Mouse (Mus musculus): ENCODE data around the gene P2ry1. TPM values are rescaled to one million over a fixed set of nuclear protein-coding genes. Genes with fewer than 3 reads are reported as not detected.

The P2ry1 gene
- polyA plus RNA-seq, 1 experiment from 2014 or later = 5.3 TPM

GRCm38 (mm10) chr3:61049976-61050672, 47.5 kb downstream of the P2ry1 start:
- Histone ChIP-seq H3K27ac (peak overlapping the region; percentile 17; the same call in 1 of the 2 replicates), H3K4me2 (replicated peaks) (no peak overlapping the region), H3K4me3 (replicated peaks; ENCODE audit: low read length) (no peak overlapping the region), H3K4me1 (replicated peaks; ENCODE audit: control insufficient read depth, insufficient read depth, low read length) (no peaks in the 10 kb centered on the region), H3K36me3 (replicated peaks; ENCODE audit: control insufficient read depth, insufficient read depth) (no peaks in the 10 kb centered on the region), H3K27me3 (ENCODE audit: control insufficient read depth, insufficient read depth, low read length) (no peaks in the 10 kb centered on the region), H3K9ac (no peak overlapping the region), H3K9me3 (ENCODE audit: control insufficient read depth, low read length) (no peaks in the 10 kb centered on the region)
- ATAC-seq (ENCODE audit: low FRiP score) (peak; percentile 80; the same call in 1 of the 2 replicates), DNase-seq (ENCODE audit: low spot score) (peak; percentile 38)
- 67% methylated on average over 3 of the region's 3 CpGs for WGBS
